Mouse (Mus musculus) R1 (cell line): ENCODE measurements around the gene Plcz1.

Experiments
- DNase-seq: peaks from one replicate; pipeline ENCODE4 v3.0.0-alpha.2; 2018; ENCODE audit warnings: low read depth, low spot score

The Plcz1 gene

GRCm38 (mm10) chr6:139947106-139947879 lies 94.0 kb downstream of the Plcz1 start:
- DNase-seq: no peak
